Mouse (Mus musculus): ENCODE results near the gene Nenf. TPM values are rescaled to one million over a fixed set of nuclear protein-coding genes. Genes with fewer than 3 reads are reported as not detected.

Gene Nenf
- polyA plus RNA-seq, 1 experiment from 2014 or later, result 100 TPM

GRCm38 (mm10) chr1:191276181-191276580 lies 41.8 kb downstream of the Nenf start:
- no peak for ATAC-seq (replicated peaks)
- no peak overlapping the region for H3K4me2 ChIP-seq (replicated peaks)
- 91% methylated on average over 7 of the region's 7 CpGs for WGBS

GRCm38 (mm10) chr1:191275527-191275926 lies 42.5 kb downstream of the Nenf start:
- H3K27me3 ChIP-seq, result no peaks in the 10 kb centered on the region
- no peak overlapping the region for H3K27ac ChIP-seq (replicated peaks)
- H3K4me1 ChIP-seq, result no peaks in the 10 kb centered on the region
- 10% methylated on average over 12 of the region's 12 CpGs for WGBS
- no peak overlapping the region for H3K9ac ChIP-seq (replicated peaks)
- no peaks in the 10 kb centered on the region for H3K9me3 ChIP-seq
- ATAC-seq (replicated peaks), result no peak
- H3K4me3 ChIP-seq, result no peak overlapping the region
- H3K4me2 ChIP-seq (replicated peaks), result no peak overlapping the region
- no peaks in the 10 kb centered on the region for H3K36me3 ChIP-seq

More at GRCm38 (mm10) chr1:191276181-191276580, 41.8 kb downstream of the Nenf start:
- Histone ChIP-seq H3K27me3 (no peaks in the 10 kb centered on the region), H3K9ac (replicated peaks) (no peak overlapping the region), H3K4me1 (no peaks in the 10 kb centered on the region), H3K4me3 (no peak overlapping the region), H3K9me3 (no peaks in the 10 kb centered on the region), H3K27ac (replicated peaks) (no peak overlapping the region), H3K36me3 (no peaks in the 10 kb centered on the region)

GRCm38 (mm10) chr1:191272660-191273059 lies 45.3 kb downstream of the Nenf start:
- H3K27ac ChIP-seq (replicated peaks), result no peak overlapping the region
- H3K36me3 ChIP-seq, result no peaks in the 10 kb centered on the region
- no peaks in the 10 kb centered on the region for H3K27me3 ChIP-seq
- H3K9me3 ChIP-seq, result no peaks in the 10 kb centered on the region
- H3K4me1 ChIP-seq, result no peaks in the 10 kb centered on the region
- no peak overlapping the region for H3K4me3 ChIP-seq
- no peak for ATAC-seq (replicated peaks)
- H3K9ac ChIP-seq (replicated peaks), result no peak overlapping the region
- no peak overlapping the region for H3K4me2 ChIP-seq (replicated peaks)
- WGBS, result 92% methylated on average over 3 of the region's 3 CpGs

GRCm38 (mm10) chr1:191269648-191269952 lies 48.4 kb downstream of the Nenf start:
- Histone ChIP-seq H3K4me1 (no peaks in the 10 kb centered on the region), H3K27me3 (no peaks in the 10 kb centered on the region), H3K9ac (replicated peaks) (no peak overlapping the region), H3K4me3 (no peak overlapping the region), H3K9me3 (no peaks in the 10 kb centered on the region), H3K36me3 (no peaks in the 10 kb centered on the region), H3K27ac (replicated peaks) (no peak overlapping the region), H3K4me2 (replicated peaks) (no peak overlapping the region)
- ATAC-seq (replicated peaks), result no peak
- WGBS, result 68% methylated on average over 8 of the region's 8 CpGs

GRCm38 (mm10) chr1:191268797-191269647 lies 49.0 kb downstream of the Nenf start:
- Histone ChIP-seq H3K27ac (replicated peaks) (no peak overlapping the region), H3K4me2 (replicated peaks) (no peak overlapping the region), H3K4me1 (no peaks in the 10 kb centered on the region), H3K36me3 (no peaks in the 10 kb centered on the region), H3K27me3 (no peaks in the 10 kb centered on the region), H3K4me3 (no peak overlapping the region), H3K9ac (replicated peaks) (no peak overlapping the region), H3K9me3 (no peaks in the 10 kb centered on the region)
- ATAC-seq (replicated peaks), result no peak
- 76% methylated on average over 5 of the region's 5 CpGs for WGBS

DNA sequence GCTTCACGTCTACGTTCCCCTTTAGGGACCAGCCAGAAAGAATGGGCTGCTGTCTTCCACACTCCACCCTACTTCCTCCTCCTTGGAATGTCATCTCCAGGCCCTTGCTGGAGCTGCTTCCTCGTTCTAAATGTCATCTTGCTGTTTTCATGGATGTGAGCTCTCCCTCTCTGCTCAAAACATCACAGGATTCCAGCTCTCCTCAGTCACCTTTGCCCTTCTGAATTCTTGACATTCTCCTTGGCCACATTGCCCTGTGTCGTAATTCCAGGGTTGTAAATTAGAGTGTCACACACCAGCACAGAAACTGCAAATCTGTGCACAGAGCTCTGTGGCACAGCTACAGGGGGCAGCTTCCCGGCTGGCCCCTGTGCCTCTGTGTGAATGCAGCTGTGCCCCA lies 50.1 kb downstream of the Nenf start:
- 57% methylated on average over 5 of the region's 5 CpGs for WGBS
- Histone ChIP-seq H3K27me3 (no peaks in the 10 kb centered on the region), H3K27ac (replicated peaks) (no peak overlapping the region), H3K4me1 (no peaks in the 10 kb centered on the region), H3K9ac (replicated peaks) (no peak overlapping the region), H3K36me3 (no peaks in the 10 kb centered on the region), H3K9me3 (no peaks in the 10 kb centered on the region), H3K4me2 (replicated peaks) (no peak overlapping the region), H3K4me3 (no peak overlapping the region)
- no peak for ATAC-seq (replicated peaks)

DNA sequence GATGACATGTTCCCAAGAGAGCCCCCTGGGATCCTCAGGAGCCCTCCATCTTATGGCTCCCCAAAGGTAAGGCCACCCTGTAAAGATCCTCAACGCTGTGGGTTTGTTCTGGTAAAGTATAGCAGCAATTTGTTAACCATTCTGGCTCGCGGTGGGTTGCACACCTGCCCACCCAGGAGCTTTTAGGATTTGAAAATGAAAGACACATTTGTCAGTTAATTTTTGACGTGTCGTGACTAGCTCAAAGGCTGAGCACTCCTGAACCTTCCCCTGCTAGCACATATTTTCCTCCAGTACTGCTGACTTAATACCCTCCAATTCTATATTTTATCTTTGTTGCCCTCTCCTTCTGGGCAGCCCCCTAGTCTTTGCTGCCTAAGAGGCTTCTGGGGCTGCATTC lies 50.8 kb downstream of the Nenf start:
- H3K4me1 ChIP-seq, result no peaks in the 10 kb centered on the region
- H3K4me2 ChIP-seq (replicated peaks), result no peak overlapping the region
- H3K27ac ChIP-seq (replicated peaks), result no peak overlapping the region
- no peak overlapping the region for H3K4me3 ChIP-seq
- WGBS, result 89% methylated on average over 5 of the region's 5 CpGs
- H3K36me3 ChIP-seq, result no peaks in the 10 kb centered on the region
- H3K9me3 ChIP-seq, result no peaks in the 10 kb centered on the region
- ATAC-seq (replicated peaks), result no peak
- no peak overlapping the region for H3K9ac ChIP-seq (replicated peaks)
- H3K27me3 ChIP-seq, result no peaks in the 10 kb centered on the region

- no peak overlapping the region for H3K27ac ChIP-seq (replicated peaks)
- H3K36me3 ChIP-seq, result no peaks in the 10 kb centered on the region
- H3K27me3 ChIP-seq, result no peaks in the 10 kb centered on the region
- no peak overlapping the region for H3K4me3 ChIP-seq
- H3K4me1 ChIP-seq, result no peaks in the 10 kb centered on the region
- no peak overlapping the region for H3K9ac ChIP-seq (replicated peaks)
- 87% methylated on average over 5 of the region's 5 CpGs for WGBS
- no peak overlapping the region for H3K4me2 ChIP-seq (replicated peaks)
- H3K9me3 ChIP-seq, result no peaks in the 10 kb centered on the region
- no peak for ATAC-seq (replicated peaks)
Observed at GRCm38 (mm10) chr1:191263471-191263870, 54.5 kb downstream of the Nenf start.

- H3K27ac ChIP-seq (replicated peaks), result no peak overlapping the region
- no peaks in the 10 kb centered on the region for H3K27me3 ChIP-seq
- no peak overlapping the region for H3K4me2 ChIP-seq (replicated peaks)
- H3K9me3 ChIP-seq, result no peaks in the 10 kb centered on the region
- WGBS, result 19% methylated on average over 6 of the region's 6 CpGs
- H3K4me1 ChIP-seq, result no peaks in the 10 kb centered on the region
- no peak overlapping the region for H3K9ac ChIP-seq (replicated peaks)
- no peak overlapping the region for H3K4me3 ChIP-seq
- H3K36me3 ChIP-seq, result no peaks in the 10 kb centered on the region
- no peak for ATAC-seq (replicated peaks)
Observed at GRCm38 (mm10) chr1:191261861-191262260, 56.1 kb downstream of the Nenf start.

DNA sequence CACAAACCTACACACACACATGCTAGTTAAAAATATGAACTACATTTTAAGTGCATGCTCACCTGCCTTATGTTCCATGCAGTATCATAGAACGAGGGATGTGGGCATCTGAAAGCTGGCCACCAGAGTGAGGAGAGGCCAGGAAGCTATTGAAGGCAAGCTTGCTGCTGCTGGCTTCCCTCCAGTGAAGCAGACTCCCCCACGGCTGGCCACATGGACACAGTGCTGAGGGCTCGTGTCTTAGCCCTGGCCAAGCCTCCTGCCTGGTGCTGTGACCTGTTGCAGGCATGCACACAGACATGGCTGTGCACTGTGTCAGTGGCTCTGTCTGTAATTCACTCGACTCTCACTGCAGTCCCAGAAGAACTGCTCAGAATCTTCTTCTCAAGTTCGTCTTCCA lies 58.3 kb downstream of the Nenf start:
- no peak for ATAC-seq (replicated peaks)
- WGBS, result 76% methylated on average over 5 of the region's 5 CpGs

DNA sequence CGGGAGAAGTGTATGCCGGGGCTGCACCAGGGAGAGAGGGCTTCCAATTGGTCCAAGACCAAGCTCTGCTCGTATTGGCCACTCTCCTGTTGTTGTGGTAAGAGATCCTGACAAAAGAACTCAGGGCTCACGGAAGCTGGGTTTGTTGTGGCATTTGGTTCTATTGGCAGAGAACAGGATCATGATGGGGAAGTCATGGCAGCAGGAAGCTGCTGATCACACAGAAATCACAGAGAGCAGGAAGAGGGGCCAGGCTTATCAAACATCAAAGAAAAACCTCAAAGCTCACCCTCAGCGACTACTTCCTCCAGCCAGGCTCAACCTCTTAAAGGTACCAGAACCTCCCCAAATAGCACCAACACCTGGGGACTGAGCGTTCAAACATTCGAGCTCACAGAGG lies 58.9 kb downstream of the Nenf start:
- WGBS, result 32% methylated on average over 7 of the region's 7 CpGs
- ATAC-seq (replicated peaks), result no peak
- no peak overlapping the region for H3K4me3 ChIP-seq
- H3K4me2 ChIP-seq (replicated peaks), result no peak overlapping the region
- no peaks in the 10 kb centered on the region for H3K4me1 ChIP-seq
- no peaks in the 10 kb centered on the region for H3K36me3 ChIP-seq
- H3K27ac ChIP-seq (replicated peaks), result no peak overlapping the region
- H3K9ac ChIP-seq (replicated peaks), result no peak overlapping the region
- no peaks in the 10 kb centered on the region for H3K9me3 ChIP-seq
- no peaks in the 10 kb centered on the region for H3K27me3 ChIP-seq

More for the DNA sequence above, 58.3 kb downstream of the Nenf start:
- H3K36me3 ChIP-seq, result no peaks in the 10 kb centered on the region
- H3K9me3 ChIP-seq, result no peaks in the 10 kb centered on the region
- H3K4me3 ChIP-seq, result no peak overlapping the region
- H3K27ac ChIP-seq (replicated peaks), result no peak overlapping the region
- no peak overlapping the region for H3K4me2 ChIP-seq (replicated peaks)
- H3K9ac ChIP-seq (replicated peaks), result no peak overlapping the region
- no peaks in the 10 kb centered on the region for H3K4me1 ChIP-seq
- no peaks in the 10 kb centered on the region for H3K27me3 ChIP-seq

- no peaks in the 10 kb centered on the region for H3K4me1 ChIP-seq
- WGBS, result 64% methylated on average over 3 of the region's 3 CpGs
- no peak overlapping the region for H3K4me3 ChIP-seq
- H3K27me3 ChIP-seq, result no peaks in the 10 kb centered on the region
- no peaks in the 10 kb centered on the region for H3K9me3 ChIP-seq
- H3K9ac ChIP-seq (replicated peaks), result no peak overlapping the region
- no peak overlapping the region for H3K27ac ChIP-seq (replicated peaks)
- H3K36me3 ChIP-seq, result no peaks in the 10 kb centered on the region
- H3K4me2 ChIP-seq (replicated peaks), result no peak overlapping the region
- no peak for ATAC-seq (replicated peaks)
Observed at GRCm38 (mm10) chr1:191258521-191258920, 59.5 kb downstream of the Nenf start.

DNA sequence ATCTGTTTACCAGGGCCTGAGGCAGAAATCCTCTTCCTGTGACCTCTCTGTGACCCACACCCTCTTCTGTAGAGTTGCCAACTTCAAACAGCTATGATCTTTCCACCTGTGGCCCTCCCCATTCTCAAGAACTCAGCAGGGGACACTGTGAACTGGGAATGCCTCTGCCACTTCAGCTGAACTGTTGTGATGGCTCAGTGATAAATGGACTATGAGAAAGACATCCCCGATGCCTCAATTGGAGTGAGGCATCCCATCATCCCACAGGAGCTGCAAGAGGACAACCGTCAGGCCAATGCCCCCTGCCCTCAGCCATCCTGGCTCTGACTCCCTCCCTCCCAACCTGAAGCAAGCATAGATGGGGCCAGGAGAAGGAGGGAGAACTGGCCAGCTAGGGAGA lies 60.0 kb downstream of the Nenf start:
- H3K4me2 ChIP-seq (replicated peaks), result no peak overlapping the region
- 66% methylated on average over 2 of the region's 2 CpGs for WGBS
- H3K27me3 ChIP-seq, result no peaks in the 10 kb centered on the region
- ATAC-seq (replicated peaks), result no peak
- H3K9ac ChIP-seq (replicated peaks), result no peak overlapping the region
- no peak overlapping the region for H3K27ac ChIP-seq (replicated peaks)
- H3K4me1 ChIP-seq, result no peaks in the 10 kb centered on the region
- no peaks in the 10 kb centered on the region for H3K9me3 ChIP-seq
- H3K4me3 ChIP-seq, result no peak overlapping the region
- no peaks in the 10 kb centered on the region for H3K36me3 ChIP-seq

Data from forebrain, embryonic 15.5 days (tissue).